8 mouse cellular contexts compared by ENCODE assay signal in genomic region chr7:35121150-35121549, GRCm38 (mm10). TPM values are rescaled to one million over a fixed set of nuclear protein-coding genes. Genes with fewer than 3 reads are reported as not detected.
DNase-seq lines count a peak whose midpoint lies in the region; ATAC-seq and TF ChIP-seq lines count a peak whose summit lies in the region.

No protein-coding gene starts in this region.

- TF ChIP-seq POLR2A in bone marrow macrophage, adult 2 months (IDR thresholded peaks at IDR 0.05; ENCODE audit: borderline replicate concordance, low read depth, low read length): 0 out of 2 replicates have a peak, but pooled peaks have one; percentile 7

- no peak for DNase-seq in kidney, postnatal 0 days (ENCODE audit: low spot score)
- DNase-seq in kidney, postnatal 25 days: no peak
- DNase-seq in left cerebral cortex, adult 11 months (ENCODE audit: low spot score): no peak
- DNase-seq in cerebellum, postnatal 4 days (ENCODE audit: low spot score in 2 of 2): no peak
- no peak for DNase-seq in urinary bladder, adult 2 months (ENCODE audit: low spot score)

- no peaks in the 10 kb centered on the region for H3K9me3 ChIP-seq in kidney, postnatal 0 days (replicated peaks; ENCODE audit: low read length)
- no peaks in the 10 kb centered on the region for H3K9me3 ChIP-seq in hindbrain, embryonic 12.5 days (replicated peaks)
- no peaks in the 10 kb centered on the region for H3K9me3 ChIP-seq in liver, embryonic 15.5 days (replicated peaks)

- peaks cover 5% of the 10 kb centered on the region; the same call in 1 of the 2 replicates for H3K27me3 ChIP-seq in kidney, postnatal 0 days (ENCODE audit: insufficient read depth, low read length)
- peaks cover 87% of the 10 kb centered on the region for H3K27me3 ChIP-seq in hindbrain, embryonic 12.5 days
- H3K27me3 ChIP-seq in liver, embryonic 15.5 days: peaks cover 67% of the 10 kb centered on the region

- no peak overlapping the region for H3K27ac ChIP-seq in kidney, postnatal 0 days
- no peak overlapping the region for H3K27ac ChIP-seq in bone marrow macrophage, adult 2 months (ENCODE audit: insufficient read depth, low read depth, low read length)
- H3K27ac ChIP-seq in hindbrain, embryonic 12.5 days: no peak overlapping the region
- peak overlapping the region; percentile 64; the same call in 1 of the 2 replicates for H3K27ac ChIP-seq in liver, embryonic 15.5 days (replicated peaks)

- H3K4me2 ChIP-seq in kidney, postnatal 0 days (ENCODE audit: low read length): peak overlapping the region; percentile 96
- 0 out of 2 replicates have a peak overlapping the region, but pooled peaks have one; percentile 96 for H3K4me2 ChIP-seq in hindbrain, embryonic 12.5 days (replicated peaks)
- peak overlapping the region; percentile 68 for H3K4me2 ChIP-seq in liver, embryonic 15.5 days

- 62% methylated on average over 8 of the region's 8 CpGs for WGBS in kidney, postnatal 0 days
- WGBS in hindbrain, embryonic 12.5 days: 31% methylated on average over 8 of the region's 8 CpGs
- WGBS in liver, embryonic 15.5 days (ENCODE audit: insufficient replicate concordance): 34% methylated on average over 8 of the region's 8 CpGs

- peak overlapping the region; percentile 57; the same call in 1 of the 2 replicates for H3K4me3 ChIP-seq in kidney, postnatal 0 days (replicated peaks; ENCODE audit: low read depth, low read length)
- H3K4me3 ChIP-seq in bone marrow macrophage, adult 2 months (ENCODE audit: insufficient read depth, low read length): peak overlapping the region; percentile 73
- peak overlapping the region; percentile 45; the same call in 1 of the 2 replicates for H3K4me3 ChIP-seq in hindbrain, embryonic 12.5 days
- H3K4me3 ChIP-seq in liver, embryonic 15.5 days (replicated peaks): peak overlapping the region; percentile 59

- no peaks in the 10 kb centered on the region for H3K36me3 ChIP-seq in kidney, postnatal 0 days (ENCODE audit: insufficient read depth, low read length)
- no peaks in the 10 kb centered on the region for H3K36me3 ChIP-seq in hindbrain, embryonic 12.5 days
- no peaks in the 10 kb centered on the region for H3K36me3 ChIP-seq in liver, embryonic 15.5 days (replicated peaks)

- TF ChIP-seq CTCF in kidney, postnatal 0 days (IDR thresholded peaks at IDR 0.05; ENCODE audit: low read depth): no peak
- no peak for TF ChIP-seq CTCF in bone marrow macrophage, adult 2 months (IDR thresholded peaks at IDR 0.05; ENCODE audit: low read depth, low read length)

- ATAC-seq in kidney, postnatal 0 days (replicated peaks; ENCODE audit: low FRiP score, low read depth): no peak
- no peak for ATAC-seq in hindbrain, embryonic 12.5 days (ENCODE audit: low FRiP score)
- ATAC-seq in liver, embryonic 15.5 days (ENCODE audit: insufficient read depth): no peak

- no peak overlapping the region for H3K9ac ChIP-seq in kidney, postnatal 0 days (ENCODE audit: low read depth, low read length)
- H3K9ac ChIP-seq in hindbrain, embryonic 12.5 days: no peak overlapping the region
- H3K9ac ChIP-seq in liver, embryonic 15.5 days: peak overlapping the region; percentile 52; the same call in 1 of the 2 replicates

- peaks cover 9% of the 10 kb centered on the region; the same call in 1 of the 2 replicates for H3K4me1 ChIP-seq in kidney, postnatal 0 days (replicated peaks; ENCODE audit: insufficient read depth, low read length)
- H3K4me1 ChIP-seq in bone marrow macrophage, adult 2 months (ENCODE audit: control insufficient read depth, insufficient read depth, low read length): peaks cover 24% of the 10 kb centered on the region
- peaks cover 26% of the 10 kb centered on the region for H3K4me1 ChIP-seq in hindbrain, embryonic 12.5 days
- peaks cover 29% of the 10 kb centered on the region for H3K4me1 ChIP-seq in liver, embryonic 15.5 days (replicated peaks)

RNA-seq across cellular contexts. Expression of gene Cebpa, which starts 2.1 kb away (rescaled TPM):
- 1.9 and 2.3 TPM in 2 replicates for polyA plus RNA-seq in kidney, postnatal 0 days (2015; fragmentation: Nextera tagmentation; extraction: Ambion mirVana)
- polyA plus RNA-seq in bone marrow macrophage, adult 2 months (2012; ENCODE audit: insufficient read depth, insufficient read length, missing spikeins): 78.9 and 79.1 TPM in 2 replicates
- polyA plus RNA-seq in hindbrain, embryonic 12.5 days (2016; fragmentation: Nextera tagmentation; extraction: Ambion mirVana): 0.96 and 1.6 TPM in 2 replicates
- 11.0 and 13.8 TPM in 2 replicates for polyA plus RNA-seq in liver, embryonic 15.5 days (2015; fragmentation: Nextera tagmentation; extraction: Ambion mirVana)
- polyA plus RNA-seq in urinary bladder, adult 2 months (2012; rRNA removed): 28.5 and 31.0 TPM in 2 replicates
